Mouse (Mus musculus): ENCODE measurements around the gene Kif5c. TPM values are rescaled to one million over a fixed set of nuclear protein-coding genes. Genes with fewer than 3 reads are reported as not detected.

Gene Kif5c
- 0.45 and 2.4 TPM in 2 replicates for total RNA-seq (2017)

DNA sequence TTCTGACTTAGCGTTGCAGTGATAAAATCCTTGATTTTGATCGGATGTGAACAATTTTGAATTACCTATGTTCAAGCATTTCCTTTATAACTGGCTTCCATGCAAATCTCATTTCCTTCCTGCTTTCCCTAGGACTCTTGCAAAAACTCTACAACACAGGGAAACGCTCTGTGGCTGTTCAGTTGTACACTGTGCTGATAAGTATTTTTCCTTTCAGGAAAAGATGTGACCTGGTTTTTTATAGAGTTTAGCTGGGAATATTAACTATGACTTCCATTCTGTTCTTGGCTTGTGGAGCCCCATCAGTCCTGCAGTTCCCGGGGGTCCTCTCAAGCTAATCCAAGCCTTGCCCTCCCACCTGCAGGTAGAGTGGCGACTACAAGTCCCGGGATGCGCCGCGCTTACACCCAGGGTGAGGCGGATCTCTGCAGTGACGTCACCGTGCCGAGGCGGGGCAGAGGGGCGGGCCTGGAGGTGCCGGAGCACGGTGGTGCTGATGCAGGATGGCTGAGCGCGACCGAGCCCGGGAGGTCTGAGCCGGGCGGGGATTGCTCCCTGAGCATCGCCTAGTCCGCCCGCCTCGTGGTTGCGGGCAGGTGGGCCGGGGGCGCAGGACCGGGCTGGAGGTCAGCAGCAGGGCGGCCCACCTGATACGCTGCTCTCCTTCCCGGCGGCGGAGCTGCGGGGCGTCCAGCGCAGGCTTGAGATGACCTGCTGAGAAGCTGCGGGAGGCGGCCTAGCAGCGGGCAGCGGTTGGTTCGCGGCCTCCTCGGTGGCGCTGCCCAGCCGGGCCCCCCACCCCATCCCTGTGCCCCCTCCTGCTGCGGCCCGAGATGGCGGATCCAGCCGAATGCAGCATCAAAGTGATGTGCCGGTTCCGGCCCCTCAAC is at the start of gene Kif5c:
TSS of gene Kif5c (plus strand) at position 470 of the 890 bp plus-strand sequence.
- peak; percentile 93 to 95 for ATAC-seq (replicated peaks in 1 of 2; ENCODE audit: insufficient read depth in 1 of 2, low FRiP score in 2 of 2, low TSS enrichment in 1 of 2, low read depth in 1 of 2, poor library complexity in 2 of 2, severe bottlenecking in 2 of 2)

DNA sequence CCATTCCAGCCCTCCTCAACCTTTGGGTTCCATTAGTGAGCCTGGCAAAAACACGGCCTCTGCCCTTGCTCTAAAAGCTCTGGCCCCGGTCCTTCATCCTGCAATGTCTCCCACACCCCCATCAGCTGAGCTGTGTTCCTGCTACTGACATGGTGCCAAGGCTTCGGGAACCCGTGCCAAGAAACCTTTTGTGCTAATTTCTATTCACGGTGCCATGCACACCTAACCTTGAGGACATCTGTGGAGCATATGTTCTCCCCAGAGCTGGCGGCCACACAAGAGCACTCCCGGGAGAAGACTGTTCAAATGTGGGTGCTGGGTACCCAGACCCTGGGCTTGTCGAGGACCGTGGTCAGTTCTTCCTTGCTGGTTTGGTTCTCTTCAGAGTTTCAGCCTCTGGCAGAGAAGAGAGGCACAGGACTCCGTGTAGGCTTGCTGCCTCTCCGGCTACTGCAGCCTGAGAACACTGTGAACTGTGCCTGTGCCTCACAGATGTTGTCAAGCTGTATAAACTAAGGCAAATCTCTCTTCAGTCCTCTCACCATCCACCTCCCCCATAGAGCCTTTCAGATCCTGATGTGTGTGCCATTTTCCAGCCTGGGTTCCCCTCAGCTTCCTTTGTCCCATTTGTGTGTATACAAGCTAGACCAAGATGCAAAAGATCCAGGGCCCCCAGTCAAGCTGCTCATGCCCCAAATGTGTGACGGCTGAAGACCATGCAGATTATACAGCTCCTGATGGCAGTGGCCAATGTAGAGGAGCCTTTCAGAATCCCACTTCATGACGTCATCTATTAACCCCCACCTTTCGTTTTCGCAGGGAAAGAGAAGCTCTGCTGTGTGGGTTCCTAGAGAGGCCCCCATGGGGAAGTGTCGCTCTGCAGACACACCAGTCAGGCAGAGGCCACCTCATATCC is 49.0 kb upstream of the Kif5c start:
- ATAC-seq (replicated peaks in 1 of 2; ENCODE audit: insufficient read depth in 1 of 2, low FRiP score in 2 of 2, low TSS enrichment in 1 of 2, low read depth in 1 of 2, poor library complexity in 2 of 2, severe bottlenecking in 2 of 2), result 0 out of 4 replicates have a peak, but pooled peaks have one; percentile 27 to 32

DNA sequence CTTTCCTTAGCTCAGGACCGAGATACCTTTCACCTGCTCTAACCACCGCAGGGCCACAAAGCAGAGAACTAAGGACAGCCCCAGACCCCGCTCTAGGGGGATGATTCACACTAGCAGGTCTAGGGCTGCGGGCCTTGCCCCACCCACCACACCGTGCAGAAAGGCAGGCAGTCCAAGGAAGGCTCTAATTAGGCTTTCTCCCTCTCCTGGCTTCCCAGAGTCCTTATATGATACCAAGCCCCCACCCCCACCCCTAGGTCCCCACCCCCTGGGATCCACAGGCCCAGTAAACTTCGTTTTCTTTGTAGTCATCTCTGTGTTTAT is 48.4 kb upstream of the Kif5c start:
- ATAC-seq (replicated peaks in 1 of 2; ENCODE audit: insufficient read depth in 1 of 2, low FRiP score in 2 of 2, low TSS enrichment in 1 of 2, low read depth in 1 of 2, poor library complexity in 2 of 2, severe bottlenecking in 2 of 2), result no peak; a peak in 1 of 4 replicates

DNA sequence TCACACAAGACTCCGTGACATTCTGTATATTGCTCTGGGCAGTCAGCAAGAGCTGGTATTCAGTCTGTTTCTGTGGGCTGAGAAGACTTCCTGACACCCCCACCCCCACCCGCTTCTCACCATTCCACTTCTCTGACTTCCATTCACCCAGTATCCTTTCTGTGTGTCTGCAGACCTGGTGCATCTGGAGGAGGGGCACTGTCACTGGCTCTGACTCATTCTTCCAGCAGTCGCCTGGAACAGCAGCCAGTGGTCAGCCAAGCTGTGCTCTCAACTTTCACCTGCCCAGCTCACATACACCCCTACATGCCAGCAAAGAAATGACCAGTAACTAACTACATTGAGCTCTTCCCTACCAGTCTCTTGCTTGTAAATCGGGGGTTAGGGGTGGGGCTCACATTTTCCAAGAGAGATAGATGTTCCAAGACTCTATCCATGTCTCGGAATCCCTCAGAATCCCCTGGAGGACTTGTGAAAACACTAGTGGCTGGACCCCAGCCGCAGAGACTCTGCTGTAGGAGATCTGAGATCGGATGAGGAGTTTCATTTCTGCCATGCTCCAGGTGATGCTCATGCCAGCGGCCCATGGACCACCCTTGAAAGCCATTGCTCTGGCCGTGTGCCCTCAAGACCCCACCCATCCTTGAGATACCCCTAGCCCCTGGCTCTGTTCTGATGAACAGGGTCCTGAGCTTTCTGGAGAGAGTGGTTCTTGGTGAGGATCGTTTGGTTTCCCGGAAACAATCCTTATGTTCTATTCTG is 47.8 kb upstream of the Kif5c start:
- no peak for ATAC-seq (replicated peaks in 1 of 2; ENCODE audit: insufficient read depth in 1 of 2, low FRiP score in 2 of 2, low TSS enrichment in 1 of 2, low read depth in 1 of 2, poor library complexity in 2 of 2, severe bottlenecking in 2 of 2)

DNA sequence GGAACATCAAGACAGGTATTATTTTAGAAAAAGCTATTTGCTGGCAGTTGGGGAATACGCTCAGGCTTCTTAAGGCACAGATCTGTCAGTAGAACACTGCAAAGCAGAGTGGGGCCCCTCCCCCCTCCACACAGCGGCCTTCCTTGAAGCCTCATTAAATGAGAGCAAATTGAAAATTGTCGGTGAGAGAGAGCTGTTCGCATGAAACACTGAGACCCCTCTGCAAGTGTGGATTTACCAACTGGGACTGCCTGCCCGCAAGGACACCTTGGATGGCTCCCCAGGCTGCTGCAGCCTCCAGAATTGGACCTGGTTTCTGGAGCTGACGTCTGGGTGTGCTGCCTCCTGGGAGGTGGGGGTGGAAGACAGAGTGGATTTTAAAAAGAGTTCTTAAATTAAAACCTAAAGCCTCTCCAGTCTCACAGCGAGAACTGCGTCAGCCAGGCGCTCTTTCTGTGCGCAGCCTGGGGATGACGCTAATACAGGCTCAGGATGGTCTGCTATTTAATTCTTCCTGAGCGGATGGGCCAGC is 46.9 kb upstream of the Kif5c start:
- no peak for ATAC-seq (replicated peaks in 1 of 2; ENCODE audit: insufficient read depth in 1 of 2, low FRiP score in 2 of 2, low TSS enrichment in 1 of 2, low read depth in 1 of 2, poor library complexity in 2 of 2, severe bottlenecking in 2 of 2)

DNA sequence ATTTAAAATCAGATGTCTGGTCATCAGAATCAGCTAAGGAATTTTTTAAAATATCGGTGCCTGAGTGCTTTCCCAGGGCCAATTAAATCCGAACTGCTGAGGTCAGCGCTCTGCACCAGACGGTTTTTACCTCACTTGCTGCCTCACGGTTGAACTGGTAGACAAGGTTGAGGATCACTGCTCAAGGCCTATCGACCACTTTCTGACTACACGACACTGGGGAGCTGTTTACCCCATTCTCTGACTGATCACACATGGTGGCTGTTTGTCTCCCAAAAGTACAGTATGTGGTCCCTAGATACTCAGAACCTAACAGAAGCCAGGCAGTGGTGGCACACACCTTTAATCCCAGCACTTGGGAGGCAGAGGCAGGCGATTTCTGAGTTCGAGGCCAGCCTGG is 46.4 kb upstream of the Kif5c start:
- no peak for ATAC-seq (replicated peaks in 1 of 2; ENCODE audit: insufficient read depth in 1 of 2, low FRiP score in 2 of 2, low TSS enrichment in 1 of 2, low read depth in 1 of 2, poor library complexity in 2 of 2, severe bottlenecking in 2 of 2)

DNA sequence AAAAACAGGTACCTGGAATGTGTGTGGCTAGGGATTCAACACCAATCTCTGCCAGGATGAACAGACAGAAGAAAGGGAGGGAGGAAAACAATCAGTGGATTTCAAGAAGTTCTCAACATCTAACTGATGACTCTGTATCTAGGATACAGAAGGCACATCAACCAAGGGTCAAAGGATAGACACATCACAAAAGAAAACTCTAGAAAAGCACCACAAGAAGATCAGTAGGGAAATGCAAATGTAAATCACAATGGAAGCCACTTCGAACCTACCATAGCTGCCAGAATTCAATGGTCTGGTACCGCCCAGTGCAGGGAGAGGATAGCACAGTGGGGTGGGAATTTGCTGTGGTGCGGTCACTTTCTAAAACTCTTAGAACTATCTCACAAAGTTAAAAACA is 45.8 kb upstream of the Kif5c start:
- ATAC-seq (replicated peaks in 1 of 2; ENCODE audit: insufficient read depth in 1 of 2, low FRiP score in 2 of 2, low TSS enrichment in 1 of 2, low read depth in 1 of 2, poor library complexity in 2 of 2, severe bottlenecking in 2 of 2), result no peak

DNA sequence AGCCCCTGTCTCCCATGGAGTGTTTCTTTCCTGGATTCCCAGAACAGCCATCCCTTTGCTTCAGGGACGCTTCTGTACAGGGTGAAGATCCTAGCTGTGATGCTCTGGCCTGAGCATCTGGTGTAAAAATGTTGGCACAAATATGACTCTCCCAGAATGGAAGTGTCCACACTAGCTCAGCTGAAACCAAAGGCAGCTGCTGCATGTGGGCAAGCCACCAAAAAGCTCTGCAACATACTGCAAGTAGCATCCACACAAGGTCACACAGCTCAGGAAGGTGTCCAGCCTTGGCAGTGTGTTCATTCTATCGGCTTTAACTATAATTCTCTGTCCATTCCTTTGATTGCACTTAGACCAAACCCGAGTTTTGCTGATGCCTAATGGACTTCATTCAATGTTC is 38.5 kb upstream of the Kif5c start:
- ATAC-seq (replicated peaks in 1 of 2; ENCODE audit: insufficient read depth in 1 of 2, low FRiP score in 2 of 2, low TSS enrichment in 1 of 2, low read depth in 1 of 2, poor library complexity in 2 of 2, severe bottlenecking in 2 of 2), result no peak

DNA sequence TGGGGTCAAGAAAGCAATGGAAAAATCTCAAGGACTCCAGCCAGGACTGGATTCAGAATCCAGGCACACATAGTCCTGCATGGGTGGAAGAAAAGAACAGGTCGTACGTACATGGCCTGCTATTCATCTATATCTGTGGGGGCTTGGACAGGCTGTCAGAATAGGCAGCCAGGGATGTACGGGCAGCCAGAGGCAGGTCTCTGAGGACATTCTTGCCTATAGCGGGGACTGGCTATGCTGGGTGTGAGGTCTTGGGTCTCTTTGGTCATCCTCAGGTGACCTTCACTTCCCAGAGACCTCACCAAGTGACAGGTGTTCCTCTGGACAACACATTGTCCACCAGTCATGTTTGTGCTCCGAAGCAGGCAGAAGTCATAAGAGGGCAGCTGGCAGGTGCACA is 36.6 kb upstream of the Kif5c start:
- ATAC-seq (replicated peaks in 1 of 2; ENCODE audit: insufficient read depth in 1 of 2, low FRiP score in 2 of 2, low TSS enrichment in 1 of 2, low read depth in 1 of 2, poor library complexity in 2 of 2, severe bottlenecking in 2 of 2), result no peak

DNA sequence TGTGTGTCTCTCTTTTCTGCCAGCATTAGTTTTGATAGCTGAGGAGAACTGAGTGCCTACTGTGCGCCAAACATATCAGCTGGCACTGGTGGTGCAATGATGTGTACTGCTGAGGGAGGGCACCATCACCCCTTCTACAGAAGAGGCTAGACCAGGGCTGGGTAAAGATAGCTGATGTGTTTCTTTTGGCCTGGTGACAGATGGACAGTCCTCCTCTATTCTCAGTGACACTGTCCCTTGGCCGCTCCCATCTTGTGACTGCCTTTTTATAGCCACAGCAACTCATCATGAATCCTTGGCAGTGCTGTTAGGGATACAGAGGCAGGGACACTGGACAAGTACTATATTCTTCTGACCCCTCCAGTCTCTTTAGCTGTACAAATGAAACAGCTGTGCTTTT is 35.8 kb upstream of the Kif5c start:
- no peak for ATAC-seq (replicated peaks in 1 of 2; ENCODE audit: insufficient read depth in 1 of 2, low FRiP score in 2 of 2, low TSS enrichment in 1 of 2, low read depth in 1 of 2, poor library complexity in 2 of 2, severe bottlenecking in 2 of 2)

DNA sequence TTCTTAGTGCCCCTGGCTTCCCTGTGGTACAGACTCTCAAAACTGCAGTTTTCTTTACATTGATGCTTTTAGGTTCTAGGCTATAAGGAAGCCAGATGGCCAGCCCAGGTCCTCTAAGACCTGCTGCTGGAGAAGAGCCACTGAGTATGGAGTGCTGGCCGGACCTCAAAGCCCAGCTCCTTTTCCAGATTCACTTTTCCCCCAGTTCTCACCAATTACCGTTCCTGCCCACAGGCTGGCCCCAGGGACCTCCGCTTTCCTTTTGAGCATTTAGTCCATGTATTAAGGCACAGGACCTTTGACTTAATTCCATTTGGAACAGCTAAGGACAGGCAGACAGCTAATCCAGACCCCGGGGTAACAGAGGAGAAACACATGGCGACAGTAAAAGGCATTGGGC is 28.6 kb upstream of the Kif5c start:
- ATAC-seq (replicated peaks in 1 of 2; ENCODE audit: insufficient read depth in 1 of 2, low FRiP score in 2 of 2, low TSS enrichment in 1 of 2, low read depth in 1 of 2, poor library complexity in 2 of 2, severe bottlenecking in 2 of 2), result no peak

DNA sequence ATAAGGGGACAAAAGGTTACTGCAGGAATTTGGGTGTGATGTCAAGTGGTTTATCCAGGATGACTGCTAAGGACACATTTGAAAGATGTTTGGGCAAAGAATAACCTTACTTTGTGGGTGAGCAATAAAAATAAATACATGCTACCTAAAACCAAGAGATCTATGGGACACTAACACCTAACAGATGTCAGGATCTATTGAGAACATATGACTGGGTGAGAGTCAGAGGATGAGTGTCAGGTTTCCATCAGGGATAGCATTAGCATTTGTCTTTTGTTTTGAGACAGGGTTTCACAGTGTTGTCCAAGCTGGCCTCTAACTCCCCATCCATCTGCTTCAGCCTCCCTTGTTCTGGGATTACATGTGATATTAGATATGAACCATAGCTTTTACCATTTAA is 26.2 kb upstream of the Kif5c start:
- no peak for ATAC-seq (replicated peaks in 1 of 2; ENCODE audit: insufficient read depth in 1 of 2, low FRiP score in 2 of 2, low TSS enrichment in 1 of 2, low read depth in 1 of 2, poor library complexity in 2 of 2, severe bottlenecking in 2 of 2)

DNA sequence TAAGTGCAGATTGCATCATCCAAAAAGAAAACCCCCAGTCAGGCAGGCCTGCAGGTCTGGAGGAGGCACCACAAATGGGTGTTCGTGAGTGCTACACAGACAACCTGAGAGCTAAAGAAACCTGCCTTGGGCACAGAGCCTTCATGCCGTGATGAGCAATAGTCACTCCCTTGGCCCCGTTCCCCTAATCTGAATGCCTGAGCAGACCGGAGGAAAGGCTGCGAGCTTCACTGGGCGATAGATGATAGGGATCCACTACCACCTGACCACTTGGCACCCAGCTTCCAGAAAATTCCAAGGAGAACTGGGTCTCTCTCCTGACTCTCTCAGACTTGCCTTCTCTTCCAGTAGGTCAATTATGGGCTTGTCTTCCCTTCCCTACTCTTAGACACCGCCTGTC is 24.2 kb upstream of the Kif5c start:
- no peak for ATAC-seq (replicated peaks in 1 of 2; ENCODE audit: insufficient read depth in 1 of 2, low FRiP score in 2 of 2, low TSS enrichment in 1 of 2, low read depth in 1 of 2, poor library complexity in 2 of 2, severe bottlenecking in 2 of 2)

DNA sequence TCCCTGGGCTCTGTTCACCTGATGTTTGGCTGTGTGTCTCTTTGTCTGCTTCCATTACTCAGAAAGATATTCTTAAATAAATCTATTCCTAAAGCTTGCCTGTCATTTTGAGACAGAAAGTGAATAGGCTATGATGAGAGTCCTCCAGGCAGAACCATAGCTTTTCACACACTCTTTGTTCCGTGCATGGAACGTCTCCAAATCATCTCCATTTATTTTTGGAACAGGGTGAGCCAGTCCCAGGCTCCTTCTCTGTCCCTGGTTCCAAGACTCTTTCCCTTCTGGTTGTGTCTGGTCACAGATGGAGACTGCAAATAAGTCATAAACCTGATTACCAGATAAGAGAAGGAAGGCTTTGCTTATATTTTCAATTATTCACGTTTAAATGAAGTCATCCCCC is 22.8 kb upstream of the Kif5c start:
- ATAC-seq (replicated peaks in 1 of 2; ENCODE audit: insufficient read depth in 1 of 2, low FRiP score in 2 of 2, low TSS enrichment in 1 of 2, low read depth in 1 of 2, poor library complexity in 2 of 2, severe bottlenecking in 2 of 2), result no peak

DNA sequence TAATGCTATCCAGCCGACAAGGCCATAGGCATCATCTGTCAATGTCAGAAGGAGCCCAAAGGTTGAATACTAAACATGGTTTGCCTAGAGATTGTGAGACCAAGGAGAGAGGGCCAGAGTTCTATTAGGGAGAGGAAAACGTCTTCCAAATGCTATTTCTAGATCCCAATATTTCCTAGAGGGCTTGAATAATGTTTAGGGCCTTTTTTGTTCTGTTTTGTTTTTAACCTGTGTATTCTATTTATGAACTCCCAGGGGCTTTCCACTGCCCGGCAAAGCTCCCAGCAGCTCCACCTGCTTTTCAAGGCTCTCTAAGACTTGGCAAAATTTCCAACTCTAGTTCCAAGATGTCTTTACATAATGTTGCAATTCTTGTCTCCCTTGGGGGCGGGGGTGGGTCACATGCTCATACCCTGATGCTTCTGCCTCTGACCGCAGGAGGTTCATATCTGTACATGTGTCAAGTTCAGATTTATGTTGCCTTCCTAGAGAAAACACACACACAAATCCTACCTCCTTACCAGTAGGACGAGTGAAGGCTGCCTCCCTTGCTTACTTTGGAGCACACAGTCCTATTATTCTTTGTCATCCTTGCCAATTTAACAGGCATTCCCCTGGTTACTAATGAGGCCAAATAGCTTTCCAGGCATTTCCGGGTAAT is 18.9 kb upstream of the Kif5c start:
- ATAC-seq (replicated peaks in 1 of 2; ENCODE audit: insufficient read depth in 1 of 2, low FRiP score in 2 of 2, low TSS enrichment in 1 of 2, low read depth in 1 of 2, poor library complexity in 2 of 2, severe bottlenecking in 2 of 2), result no peak

DNA sequence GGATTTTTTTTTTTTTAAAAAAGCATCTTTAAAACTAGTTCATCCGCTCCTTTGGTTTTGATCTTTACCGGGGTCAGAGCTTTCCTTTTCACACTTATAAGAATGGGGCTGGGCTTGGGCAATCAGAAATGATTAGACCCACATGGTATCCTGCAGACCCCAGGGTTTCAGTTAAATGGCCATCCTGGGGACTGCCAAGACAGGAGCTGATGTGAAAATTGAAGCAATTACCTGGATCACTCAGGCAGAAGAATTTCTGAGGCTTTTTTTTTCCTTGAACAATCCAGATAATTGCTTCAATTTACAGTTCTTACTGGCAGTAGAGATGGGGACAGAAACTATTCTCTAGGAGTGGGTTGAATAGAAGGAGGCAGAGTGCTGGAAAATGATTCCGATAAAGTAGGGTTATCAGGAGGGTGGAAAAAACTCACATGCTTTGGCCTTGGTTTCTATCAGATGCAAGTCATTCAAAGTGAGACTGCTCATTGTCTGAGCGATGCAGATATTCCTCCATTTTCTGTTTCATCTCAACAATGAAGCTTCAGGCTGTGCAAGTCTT is 16.2 kb upstream of the Kif5c start:
- no peak for ATAC-seq (replicated peaks in 1 of 2; ENCODE audit: insufficient read depth in 1 of 2, low FRiP score in 2 of 2, low TSS enrichment in 1 of 2, low read depth in 1 of 2, poor library complexity in 2 of 2, severe bottlenecking in 2 of 2)

DNA sequence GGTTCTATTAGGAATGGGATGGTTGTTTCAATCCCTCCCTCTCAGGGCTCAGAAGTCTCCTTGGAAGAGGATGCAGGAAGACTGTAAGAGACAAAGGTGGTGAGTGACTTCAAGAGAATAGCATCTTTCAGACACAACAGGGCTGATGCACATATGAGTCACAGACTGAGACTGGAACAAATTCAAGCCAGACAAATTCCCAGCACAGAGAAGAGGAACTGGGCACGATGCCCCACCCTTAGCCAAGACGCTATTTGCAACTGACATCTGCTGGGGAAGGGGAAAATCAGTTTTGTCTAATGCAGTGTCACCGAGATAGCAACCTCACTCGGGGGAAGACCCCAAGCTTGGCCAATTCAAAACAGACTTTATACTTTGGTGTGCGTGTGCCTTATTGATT is 9.5 kb upstream of the Kif5c start:
- ATAC-seq (replicated peaks in 1 of 2; ENCODE audit: insufficient read depth in 1 of 2, low FRiP score in 2 of 2, low TSS enrichment in 1 of 2, low read depth in 1 of 2, poor library complexity in 2 of 2, severe bottlenecking in 2 of 2), result no peak
